Mouse (Mus musculus) cerebellum, adult 11 months (tissue): ENCODE results near the gene Add1.
"Not testable (repeated sequence)": the region's sequence is repeated elsewhere in the genome, so short reads cannot be mapped to it uniquely, and the experiment has no call there.

Experiments used
- DNase-seq: peaks from one replicate; pipeline ENCODE4 v3.0.0; 2022

Add1 gene

DNA sequence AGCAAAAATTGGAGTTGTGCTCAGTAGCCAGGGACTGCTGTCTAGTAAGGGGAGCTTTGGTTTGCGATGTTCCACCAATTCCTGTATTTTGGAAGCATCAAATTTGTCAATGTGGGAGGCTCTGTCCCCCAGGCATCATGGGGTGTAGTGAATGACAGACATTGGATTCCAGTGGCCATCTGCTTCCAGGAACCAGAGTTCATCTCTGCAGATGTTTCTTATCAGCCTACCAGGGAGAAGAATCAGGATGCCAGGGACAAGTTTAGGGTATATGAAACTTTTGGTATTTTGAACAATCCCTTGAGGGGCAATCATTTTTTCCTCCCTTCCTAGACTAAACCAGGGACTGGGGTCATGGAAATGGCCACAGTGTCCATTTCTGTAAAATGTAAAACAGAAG is 9.6 kb upstream of the Add1 start:
- DNase-seq: no peak

DNA sequence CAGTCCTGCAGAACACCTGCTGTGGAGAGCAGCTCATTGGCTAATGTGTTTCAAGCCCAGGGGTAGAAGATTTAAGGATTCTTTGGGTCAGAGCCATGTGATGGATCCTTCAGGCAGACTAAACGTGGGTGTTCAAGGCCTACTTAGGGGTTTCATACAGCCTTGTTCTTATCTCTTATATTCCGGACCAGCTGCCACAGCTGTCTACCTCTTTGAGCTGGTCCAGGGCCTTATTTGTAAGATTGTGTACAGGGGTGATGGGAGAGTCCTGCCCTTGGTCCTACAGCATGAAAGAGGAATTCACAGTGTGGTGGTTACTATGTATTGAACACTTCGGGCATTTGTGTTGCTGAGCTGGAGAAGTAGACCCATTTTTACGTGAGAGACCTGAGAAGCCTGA is 9.2 kb upstream of the Add1 start:
- DNase-seq: no peak

DNA sequence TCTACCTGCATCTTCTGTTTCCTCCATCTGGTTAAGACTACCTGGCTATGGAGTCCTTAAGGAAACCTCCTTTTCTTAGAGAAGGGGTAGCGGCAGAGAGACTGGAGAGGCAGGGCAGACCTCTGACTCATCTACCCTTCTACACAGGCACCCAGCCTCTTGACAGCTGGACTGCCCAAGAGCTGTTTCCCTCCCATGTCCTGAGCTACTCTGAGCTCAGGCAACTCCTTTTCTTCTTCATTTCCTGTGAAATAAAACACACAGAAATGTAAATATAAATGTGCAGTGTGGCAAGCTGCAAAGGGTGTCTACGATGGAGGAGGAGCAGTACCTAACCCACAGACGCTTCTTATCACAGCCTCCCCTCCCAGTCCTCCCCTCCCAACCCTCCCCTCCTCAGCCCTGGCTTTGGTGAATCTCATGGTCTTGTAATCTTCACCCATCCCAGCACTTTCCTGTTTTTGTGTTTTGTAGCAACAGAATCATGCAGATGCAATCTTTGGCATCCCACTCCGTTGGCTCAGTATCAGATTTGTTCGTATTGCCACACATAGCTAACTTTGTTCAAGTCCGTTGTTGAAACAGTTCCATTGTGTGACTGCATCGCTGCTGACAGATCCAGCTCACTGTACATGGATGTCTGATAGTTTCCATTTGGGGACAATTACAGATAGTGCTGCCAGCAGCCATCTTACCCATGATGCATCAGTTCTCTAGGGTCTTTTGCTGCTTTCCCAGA is 7.8 kb upstream of the Add1 start:
- DNase-seq: no peak

DNA sequence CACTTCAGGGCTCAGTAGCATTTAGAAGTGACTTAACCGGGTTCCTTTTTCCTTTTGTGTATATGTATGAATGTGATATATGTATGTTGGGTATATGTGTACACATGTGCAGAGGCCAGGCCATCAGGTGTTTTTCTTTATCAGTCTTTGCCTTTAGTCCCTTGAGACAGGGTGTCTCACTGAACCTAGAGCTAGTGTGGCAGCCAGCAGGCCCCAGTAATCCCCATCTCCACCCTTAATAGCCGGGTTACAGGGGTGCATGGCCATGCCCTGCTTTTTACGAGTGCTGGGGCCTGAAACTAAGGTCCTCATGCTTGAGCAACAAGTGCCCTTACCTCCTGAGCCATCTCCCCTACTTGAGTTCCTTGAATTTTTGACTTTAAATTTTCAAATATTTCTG is 1.9 kb upstream of the Add1 start:
- DNase-seq: no peak

DNA sequence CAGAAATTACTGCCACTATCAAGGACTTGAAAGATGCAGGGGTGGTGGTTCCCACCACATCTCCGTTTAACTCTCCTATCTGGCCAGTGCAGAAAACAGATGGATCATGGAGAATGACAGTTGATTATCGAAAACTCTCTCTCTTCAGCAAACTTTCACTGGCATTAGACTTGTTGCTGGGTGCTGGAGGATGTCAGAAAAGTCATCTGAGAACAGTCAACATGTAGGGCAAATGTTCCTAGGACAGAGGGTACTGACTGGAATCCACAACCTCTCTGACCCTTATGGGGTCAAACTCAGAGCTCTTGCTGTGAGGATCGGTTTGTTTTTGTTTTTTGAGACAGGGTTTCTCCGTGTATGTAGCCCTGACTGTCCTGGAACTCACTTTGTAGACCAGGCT is 896 bp upstream of the Add1 start:
- DNase-seq: not testable (repeated sequence)

DNA sequence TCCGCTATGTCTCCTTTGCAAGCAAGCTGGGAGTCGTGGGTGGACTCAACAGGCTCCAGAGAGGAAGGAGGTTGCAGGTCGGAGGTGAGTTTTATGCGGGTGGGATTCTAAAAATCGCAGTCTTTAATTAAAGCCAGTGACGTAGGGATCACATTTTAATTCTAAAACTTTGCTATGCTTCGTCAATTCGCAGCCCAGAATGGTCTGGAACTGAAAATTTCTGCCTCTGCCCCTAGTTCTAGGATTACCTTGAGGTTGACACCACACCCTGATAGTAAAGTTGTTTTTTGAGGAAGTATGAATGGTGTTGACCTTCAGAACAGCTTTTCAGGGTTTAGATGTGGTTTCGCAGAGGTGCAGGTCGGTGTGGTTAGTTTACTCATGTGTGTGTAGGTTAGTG is 1.3 kb downstream of the Add1 start:
- no peak for DNase-seq

DNA sequence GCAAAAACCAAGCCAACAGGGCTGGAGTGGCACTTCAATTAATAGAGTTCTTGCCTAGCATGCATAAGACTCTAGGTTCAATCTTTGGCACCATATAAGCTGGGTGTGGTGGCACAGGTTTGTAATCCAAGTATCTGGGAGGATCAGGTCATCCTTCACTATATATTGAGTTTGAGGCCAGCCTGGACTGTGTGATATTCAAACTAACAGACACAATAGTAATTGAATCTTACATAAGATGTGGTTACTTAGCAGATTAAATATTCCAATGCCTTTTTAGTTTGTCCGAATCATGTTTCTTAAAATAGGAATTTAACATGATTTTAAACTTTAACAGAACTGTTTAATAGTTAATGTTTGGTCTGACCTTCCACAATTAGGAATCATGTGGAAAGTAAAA is 2.8 kb downstream of the Add1 start:
- DNase-seq: no peak

DNA sequence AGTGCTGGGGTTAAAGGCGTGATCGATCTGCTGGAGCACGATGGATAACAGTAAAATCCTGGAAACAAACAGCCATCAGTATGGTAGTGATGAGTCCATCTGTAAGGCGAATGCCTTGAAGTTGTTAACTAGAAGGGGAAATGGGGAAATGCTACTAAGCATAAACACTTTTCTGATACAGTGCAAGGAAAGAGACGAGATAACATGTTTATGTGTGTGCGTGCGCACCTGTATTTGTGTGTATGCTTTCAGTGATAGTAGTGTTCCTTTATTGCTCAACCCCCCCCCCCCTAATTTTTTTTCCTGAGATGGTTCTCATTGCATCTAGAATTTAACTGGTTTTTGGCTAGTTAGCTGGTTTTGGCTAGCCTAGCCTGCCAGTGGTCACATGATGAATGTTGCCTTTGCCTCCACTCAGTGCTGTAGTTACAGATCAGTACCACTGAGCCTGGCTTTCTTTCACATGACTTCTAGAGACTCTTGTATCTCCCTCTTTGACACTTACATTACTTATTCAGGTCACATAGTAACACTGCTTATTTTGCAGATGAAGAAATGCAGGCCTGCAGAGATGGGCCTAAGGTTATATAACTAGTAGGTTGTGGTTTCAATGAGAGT is 4.7 kb downstream of the Add1 start:
- no peak for DNase-seq

DNA sequence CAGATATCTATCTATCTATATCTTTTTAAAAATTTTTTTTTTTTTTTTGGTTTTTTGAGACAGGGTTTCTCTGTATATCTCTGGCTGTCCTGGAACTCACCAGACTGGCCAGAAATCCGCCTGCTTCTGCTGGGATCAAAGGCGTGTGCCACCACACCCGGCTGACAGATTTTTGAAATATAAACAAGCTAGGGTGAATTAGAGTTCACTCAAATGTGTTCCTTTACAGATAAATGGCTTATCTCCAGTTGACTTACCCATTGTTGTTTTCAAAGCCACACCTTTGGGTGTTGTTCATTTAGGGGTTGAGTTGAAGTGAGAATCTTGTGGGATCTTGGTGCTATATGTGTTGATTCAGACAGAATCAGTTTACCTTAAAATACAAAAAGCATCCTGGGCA is 5.9 kb downstream of the Add1 start:
- no peak for DNase-seq

DNA sequence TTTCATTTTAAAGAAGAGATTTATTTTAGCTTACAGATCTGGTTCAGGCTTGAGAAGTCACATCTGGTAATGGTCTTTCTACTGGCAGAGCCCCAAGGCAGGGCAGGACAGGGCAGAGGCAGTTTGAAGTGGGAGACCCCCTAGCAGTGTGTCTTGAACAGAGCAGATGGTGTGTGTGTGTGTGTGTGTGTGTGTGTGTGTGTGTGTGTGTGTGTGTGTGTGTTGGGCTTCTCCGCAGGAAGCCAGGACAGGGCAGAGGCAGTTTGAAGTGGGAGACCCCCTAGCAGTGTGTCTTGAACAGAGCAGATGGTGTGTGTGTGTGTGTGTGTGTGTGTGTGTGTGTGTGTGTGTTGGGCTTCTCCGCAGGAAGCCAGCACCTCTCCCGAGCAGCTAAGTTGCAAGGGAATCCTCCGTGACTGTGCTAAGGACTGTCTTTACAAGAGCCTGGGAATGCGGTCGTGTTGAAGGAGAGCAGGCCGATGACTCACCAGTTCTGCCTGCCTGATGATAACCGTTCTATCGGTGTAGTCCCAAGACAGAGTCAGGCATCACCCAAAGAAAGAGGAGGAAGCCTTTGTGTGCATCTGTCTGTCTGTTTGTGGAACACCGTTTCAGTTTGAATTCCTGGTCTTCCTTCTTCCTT is 8.3 kb downstream of the Add1 start:
- DNase-seq: peak; percentile 30

DNA sequence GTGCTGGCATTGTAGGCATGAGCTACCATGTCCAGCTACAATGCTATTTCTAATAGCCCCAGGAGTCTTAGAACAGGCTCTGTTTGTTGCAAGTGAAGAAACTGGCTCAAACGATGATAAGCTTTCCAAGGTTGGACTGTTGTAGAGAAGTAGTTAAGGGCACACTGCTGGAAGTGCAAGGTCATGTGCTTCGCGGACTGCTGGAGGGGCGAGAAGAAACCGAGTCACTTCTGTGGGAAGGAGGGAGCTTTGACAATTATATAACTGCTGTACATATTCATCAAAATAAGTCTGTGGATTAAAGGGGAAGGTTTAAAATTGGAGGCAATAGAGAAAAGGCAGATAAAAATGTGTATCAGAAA is 8.8 kb downstream of the Add1 start:
- DNase-seq: no peak

DNA sequence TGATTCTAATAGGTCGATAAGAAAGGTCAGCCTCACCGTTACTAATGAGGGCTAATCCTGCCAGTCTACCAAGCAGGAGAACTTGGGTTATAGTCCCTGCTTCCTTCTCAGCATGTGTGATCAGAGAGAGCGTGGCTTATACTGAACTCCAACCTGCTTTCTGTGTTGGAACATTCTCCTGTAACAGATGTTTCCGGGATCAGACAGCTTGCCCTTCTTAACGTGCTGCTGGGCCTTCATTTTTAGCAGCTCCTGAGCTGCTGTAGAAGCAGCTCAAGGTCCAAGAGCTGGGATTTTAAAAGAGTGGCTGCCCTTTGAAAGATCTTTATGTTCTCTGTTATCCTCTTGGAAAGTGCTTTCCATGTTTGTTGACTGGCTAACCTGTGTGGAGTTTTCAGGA is 11.8 kb downstream of the Add1 start:
- no peak for DNase-seq

DNA sequence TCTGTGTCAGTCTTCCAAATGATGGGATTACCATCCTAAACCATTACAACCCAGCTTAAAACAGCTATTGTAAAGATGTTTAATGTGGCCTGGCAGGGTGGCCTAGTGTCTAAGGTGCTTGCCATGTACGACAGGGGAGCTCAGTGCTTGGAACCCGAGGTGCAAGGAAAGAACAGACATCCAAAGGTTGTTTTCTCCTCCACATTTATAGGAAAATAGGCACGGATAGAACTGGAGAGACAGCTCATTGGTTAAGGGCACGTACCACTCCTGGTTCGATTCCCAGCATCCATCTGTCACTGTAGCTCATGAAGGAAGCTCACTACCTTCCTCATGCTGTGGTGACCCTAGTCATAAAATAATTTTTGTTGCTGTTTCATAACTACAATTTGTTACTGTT is 14.4 kb downstream of the Add1 start:
- no peak for DNase-seq

DNA sequence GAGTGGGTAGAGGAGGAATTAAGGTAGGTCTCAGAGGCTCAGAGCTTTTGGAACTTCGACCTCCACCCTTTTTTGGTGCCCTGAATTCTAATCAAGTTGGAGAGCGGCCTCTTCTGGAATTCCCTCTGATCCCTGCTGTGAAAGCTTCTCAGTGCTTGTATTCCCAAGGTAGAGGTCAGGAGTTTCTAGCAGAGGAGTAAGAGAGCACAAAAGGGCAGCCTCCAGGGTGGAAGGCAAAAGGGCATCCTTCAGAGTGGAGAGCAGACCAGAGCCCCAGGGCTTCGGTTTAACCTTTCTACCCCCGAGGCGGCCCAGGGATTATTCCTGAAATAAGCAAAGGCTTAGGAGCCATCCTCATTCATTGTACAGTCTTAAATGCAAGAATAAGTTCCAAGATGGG is 16.6 kb downstream of the Add1 start:
- no peak for DNase-seq

DNA sequence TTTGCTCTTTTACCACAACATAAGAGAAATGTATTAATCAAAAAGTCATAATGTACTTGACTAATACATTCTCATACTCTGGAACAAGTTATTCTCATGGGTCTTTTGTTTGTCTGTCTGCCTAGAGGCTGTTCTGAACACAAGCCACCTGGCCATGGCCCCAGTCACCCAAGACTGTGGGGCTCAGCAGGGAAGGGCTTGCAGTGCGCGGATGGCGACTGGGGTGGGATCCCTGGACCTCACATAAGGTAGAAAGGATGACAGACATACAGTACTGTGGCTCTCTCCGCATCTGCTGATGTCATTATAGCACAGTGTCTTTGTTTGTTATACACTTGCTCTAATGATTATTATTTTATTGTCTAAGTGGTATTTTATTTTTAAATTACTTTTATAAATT is 17.2 kb downstream of the Add1 start:
- no peak for DNase-seq

DNA sequence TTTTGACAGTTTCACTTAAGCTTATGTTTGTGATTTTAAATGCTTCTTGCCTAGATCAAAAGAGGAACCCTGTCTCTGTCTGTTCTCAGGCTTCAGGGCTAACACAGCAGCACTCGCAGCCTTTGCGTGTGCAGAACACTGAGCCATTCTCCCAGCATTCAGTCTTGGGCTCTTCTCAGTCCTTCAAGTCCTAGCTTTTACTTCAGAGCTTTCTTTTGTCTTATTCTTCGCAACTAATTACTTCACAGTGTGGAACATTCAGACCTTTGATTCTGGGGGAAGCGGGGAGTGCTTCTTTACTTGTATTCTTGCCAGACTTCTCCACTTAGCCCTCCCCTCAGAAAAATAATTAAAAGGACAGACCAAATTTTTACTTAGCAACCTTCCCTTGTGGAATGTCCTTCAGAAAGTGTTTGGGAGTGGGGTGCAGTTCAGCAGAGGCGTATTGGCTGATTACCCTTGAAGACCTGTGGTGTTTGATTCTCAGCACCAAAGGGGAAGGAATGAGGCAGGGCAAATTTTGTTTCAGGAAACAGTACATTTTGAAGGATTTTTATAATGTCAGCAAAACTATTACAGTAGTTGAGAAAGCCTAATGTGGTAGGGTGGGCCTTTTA is 18.0 kb downstream of the Add1 start:
- DNase-seq: no peak

DNA sequence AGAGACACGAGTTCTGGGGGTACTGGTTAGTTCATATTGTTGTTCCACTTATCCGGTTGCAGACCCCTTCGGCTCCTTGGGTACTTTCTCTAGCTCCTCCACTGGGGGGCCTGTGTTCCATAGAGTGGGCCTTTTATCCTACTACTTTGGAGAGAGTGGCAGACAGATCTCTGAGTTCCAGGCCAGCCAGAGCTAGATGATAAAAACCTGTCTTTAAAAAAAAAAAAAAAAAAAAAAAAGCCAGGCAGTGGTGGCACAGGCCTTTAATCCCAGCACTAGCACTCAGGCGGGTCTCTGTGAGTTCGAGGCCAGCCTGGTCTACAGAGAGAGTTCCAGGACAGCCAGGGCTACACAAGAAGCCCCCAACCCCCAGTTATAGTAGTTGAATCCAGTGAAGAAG is 18.8 kb downstream of the Add1 start:
- DNase-seq: not testable (repeated sequence)

DNA sequence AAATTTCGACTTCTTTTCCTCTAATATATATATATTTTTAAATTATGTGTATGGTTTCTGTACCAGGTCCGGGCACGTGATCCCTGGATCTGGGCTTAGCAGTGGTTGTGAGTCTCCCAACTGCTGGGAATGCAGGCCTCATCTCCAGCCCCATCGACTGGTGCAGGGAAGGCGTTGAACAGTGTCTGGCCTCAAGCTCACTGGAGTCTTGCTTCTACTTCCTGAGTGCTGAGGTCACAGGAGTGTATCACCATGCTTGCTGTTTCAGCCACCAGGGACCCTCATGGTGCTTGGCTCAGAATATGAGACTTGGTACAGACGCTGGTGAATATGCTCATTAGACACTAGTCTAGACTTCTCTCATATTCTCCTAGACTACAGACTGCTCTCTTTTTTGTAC is 19.2 kb downstream of the Add1 start:
- DNase-seq: no peak

DNA sequence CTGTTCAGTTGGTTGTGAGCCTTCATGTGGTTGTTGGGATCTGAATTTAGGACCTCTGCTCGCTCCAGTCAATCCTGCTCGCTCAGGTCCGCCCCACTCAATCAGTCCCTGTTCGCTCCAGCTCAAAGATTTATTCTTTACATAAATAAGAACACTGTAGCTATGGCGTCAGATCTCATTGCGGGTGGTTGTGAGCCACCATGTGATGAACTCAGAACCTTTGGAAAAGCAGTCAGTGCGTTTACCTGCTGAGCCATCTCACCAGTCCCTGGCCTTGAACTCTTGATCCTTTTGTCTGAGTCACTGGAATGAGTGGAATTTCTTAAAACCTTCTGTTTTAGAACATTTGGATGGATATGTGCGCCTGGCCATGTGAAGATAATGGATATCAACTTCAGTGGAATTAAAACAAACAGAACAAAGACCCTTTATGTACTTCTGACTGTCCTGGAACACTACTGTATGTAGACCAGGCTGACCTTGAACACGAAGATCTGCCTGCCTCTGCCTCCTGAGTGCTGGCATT is 19.8 kb downstream of the Add1 start:
- DNase-seq: no peak

DNA sequence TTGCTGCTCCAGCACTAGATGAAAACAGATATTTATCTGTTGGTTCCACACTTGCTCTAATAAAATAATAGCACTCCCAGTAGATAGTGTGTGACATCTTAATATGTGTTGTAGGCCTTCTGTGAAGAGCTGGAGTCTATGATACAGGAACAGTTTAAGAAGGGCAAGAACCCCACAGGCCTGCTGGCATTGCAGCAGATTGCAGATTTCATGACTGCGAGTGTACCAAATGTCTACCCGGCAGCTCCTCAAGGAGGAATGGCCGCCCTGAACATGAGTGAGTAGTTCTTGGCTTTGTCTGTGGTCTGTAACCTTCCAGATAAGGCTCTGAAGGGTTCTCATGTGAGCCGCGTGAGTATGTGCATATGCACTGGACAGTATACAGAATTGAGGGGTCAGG is 31.1 kb downstream of the Add1 start:
- no peak for DNase-seq

DNA sequence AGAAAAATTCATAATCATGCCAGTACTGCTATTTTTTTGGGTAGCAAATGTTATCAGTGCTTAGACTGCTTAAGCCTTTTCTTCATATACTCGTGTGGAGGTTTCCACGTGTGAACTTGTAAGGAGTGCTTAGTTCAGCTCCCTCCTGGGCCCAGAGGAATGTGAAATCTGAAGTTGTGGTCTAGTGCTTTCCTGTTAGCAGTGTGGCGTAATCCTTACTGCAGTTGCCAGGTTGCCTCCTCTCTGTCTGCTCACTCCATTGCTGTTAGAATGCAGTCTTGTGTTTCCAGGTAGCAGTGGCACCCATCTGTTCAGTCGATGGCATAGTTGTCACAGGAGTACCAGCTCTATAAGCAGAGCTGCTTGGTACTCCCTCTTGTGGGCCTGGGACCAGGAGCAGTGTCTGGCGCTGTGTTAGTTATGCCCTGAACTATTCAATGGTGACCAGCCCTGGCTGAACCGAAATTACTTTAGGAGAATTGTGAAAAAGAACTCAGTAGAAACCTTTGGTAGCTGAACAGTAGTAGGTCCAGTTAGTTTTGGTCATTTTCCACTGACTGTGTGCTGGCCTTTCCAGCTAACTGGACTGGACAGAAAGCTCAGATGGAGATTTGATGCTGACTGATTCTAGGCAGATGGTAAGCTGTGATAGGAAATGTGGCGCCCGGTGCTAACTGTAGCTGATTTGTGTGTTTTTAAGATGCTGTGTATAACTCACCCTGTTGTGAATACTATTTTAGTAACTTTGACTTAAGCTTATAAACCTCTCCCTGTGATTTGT is 33.8 kb downstream of the Add1 start:
- DNase-seq: peak; percentile 32

DNA sequence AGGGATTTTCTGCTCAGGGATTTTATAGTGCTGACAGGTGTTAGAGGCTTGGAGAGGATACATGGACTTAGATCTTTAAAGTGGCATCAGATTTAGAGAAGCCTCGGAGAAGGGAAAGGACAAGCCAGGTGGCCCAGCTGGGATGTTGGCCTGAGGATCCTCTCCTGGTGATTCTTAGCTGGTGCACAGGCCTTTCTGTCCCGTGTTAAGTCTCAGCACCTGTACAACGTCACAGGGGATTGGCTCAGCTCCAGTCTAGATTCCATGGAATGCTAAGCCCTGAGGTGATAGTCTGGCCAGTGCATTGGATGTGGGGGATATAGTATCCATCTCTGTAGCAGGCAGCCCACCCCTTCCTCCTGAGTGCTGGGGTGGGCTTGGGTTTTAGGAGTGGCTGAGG is 34.8 kb downstream of the Add1 start:
- peak; percentile 25 for DNase-seq

DNA sequence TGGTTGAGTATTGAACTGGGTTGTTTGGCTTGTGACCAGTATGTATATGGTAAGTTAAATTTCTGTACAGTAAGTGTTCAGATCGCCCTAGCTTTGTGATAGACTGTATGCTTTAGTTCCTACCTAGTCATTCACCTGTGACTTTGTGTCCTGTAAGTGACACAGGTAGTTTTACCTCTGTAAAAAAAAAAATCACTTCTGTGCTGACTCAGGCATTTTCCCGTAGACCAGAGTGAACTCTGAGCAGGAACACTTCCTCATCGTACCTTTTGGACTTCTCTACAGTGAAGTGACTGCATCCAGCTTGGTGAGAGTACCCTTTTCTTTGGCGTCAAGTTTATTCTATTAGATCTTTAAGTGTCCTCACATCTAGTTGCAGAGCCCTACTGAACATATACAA is 36.5 kb downstream of the Add1 start:
- DNase-seq: no peak
